Mouse (Mus musculus) lung, postnatal 0 days (tissue): Measurements from ENCODE around the gene Dmd. TPM values are rescaled to one million over a fixed set of nuclear protein-coding genes. Genes with fewer than 3 reads are reported as not detected.

ENCODE experiments used
- ATAC-seq: fragments of 200-750 bp; cut with Nextera tagmentation; 2 replicates; pipeline ENCODE4 v1.8.0; 2017; ENCODE audit warnings: moderate library complexity
- DNase-seq: peaks from one replicate; pipeline ENCODE4 v3.0.0-alpha.2; 2016; ENCODE audit warnings: low spot score
- H3K27ac ChIP-seq: fragments of 300-500 bp; sonication (generic); 2 replicates; pipeline ENCODE4 v1.5.1; 2014; ENCODE audit warnings: antibody characterized with exemption, mild to moderate bottlenecking, low read length, mixed read lengths
- H3K27me3 ChIP-seq: fragments of 300-500 bp; sonication (generic); replicated peaks from 2 replicates; pipeline ENCODE4 v1.6.1; 2014; ENCODE audit warnings: low read length, mixed read lengths; ENCODE audit not compliant: insufficient read depth
- H3K36me3 ChIP-seq: fragments of 300-500 bp; sonication (generic); 2 replicates; pipeline ENCODE4 v1.6.1; 2014; ENCODE audit warnings: low read length, mixed read lengths; ENCODE audit not compliant: insufficient read depth
- H3K4me1 ChIP-seq: fragments of 300-500 bp; sonication (generic); 2 replicates; pipeline ENCODE4 v1.6.1; 2014; ENCODE audit warnings: antibody characterized with exemption, low read depth, low read length, mixed read lengths; ENCODE audit not compliant: insufficient read depth
- H3K4me2 ChIP-seq: fragments of 300-500 bp; sonication (generic); replicated peaks from 2 replicates; pipeline ENCODE4 v1.6.1; 2014; ENCODE audit warnings: low read depth, mild to moderate bottlenecking, low read length, moderate library complexity, mixed read lengths
- H3K4me3 ChIP-seq: fragments of 300-500 bp; sonication (generic); 2 replicates; pipeline ENCODE4 v1.5.1; 2014; ENCODE audit warnings: low read depth, low read length
- H3K9ac ChIP-seq: fragments of 300-500 bp; sonication (generic); replicated peaks from 2 replicates; pipeline ENCODE4 v1.6.1; 2014; ENCODE audit warnings: low read depth, mild to moderate bottlenecking
- H3K9me3 ChIP-seq: fragments of 300-500 bp; sonication (generic); 2 replicates; pipeline ENCODE4 v1.6.1; 2016; ENCODE audit warnings: low read length, mixed read lengths
- CTCF ChIP-seq: IDR thresholded peaks from 2 replicates; pipeline ENCODE4 v1.5.1; 2016; ENCODE audit warnings: antibody characterized with exemption, mild to moderate bottlenecking
- EP300 ChIP-seq: IDR thresholded peaks from 2 replicates; pipeline ENCODE4 v1.6.1; 2016; ENCODE audit warnings: antibody characterized with exemption, mild to moderate bottlenecking, control low read depth
- WGBS: fragments of 180-500 bp; shearing (Covaris S2); extraction: QIAGEN DNeasy Blood & Tissue Kit; methylation state at CpG from one replicate; pipeline ENCODE4 v1.1.7; 2014; 5-methylcytosine and 5-hydroxymethylcytosine counted together
- polyA plus RNA-seq: library from polyadenylated mRNA; unstranded; fragments of >200 nt; fragmentation: Nextera tagmentation; extraction: Ambion mirVana; gene quantifications from 2 replicates; pipeline ENCODE4 v1.2.1, GENCODE M21; 2015

Dmd gene
- polyA plus RNA-seq, 1 experiment from 2014 or later = 15.8 TPM

GRCm38 (mm10) chrX:83220563-83220962 lies 271.9 kb downstream of the Dmd start:
- Histone ChIP-seq H3K9me3 (no peaks in the 10 kb centered on the region), H3K9ac (no peak overlapping the region), H3K27ac (no peak overlapping the region), H3K4me2 (no peak overlapping the region), H3K4me1 (no peaks in the 10 kb centered on the region), H3K4me3 (no peak overlapping the region), H3K27me3 (no peaks in the 10 kb centered on the region), H3K36me3 (no peaks in the 10 kb centered on the region)
- ATAC-seq = no peak
- WGBS = 52% methylated on average over 2 of the region's 2 CpGs
- no peak for DNase-seq
- TF ChIP-seq EP300 = no peak
- no peak for TF ChIP-seq CTCF

GRCm38 (mm10) chrX:83221050-83221449 lies 272.4 kb downstream of the Dmd start:
- WGBS = 35% methylated on average over 1 of the region's 1 CpGs
- DNase-seq = no peak
- no peak for ATAC-seq

GRCm38 (mm10) chrX:83487598-83487997 lies 538.9 kb downstream of the Dmd start, which contains the start of gene Tsga8:
Gene Tsga8 (minus strand): TSS chrX:83487924.
- no peak for ATAC-seq
- H3K9me3 ChIP-seq = no peaks in the 10 kb centered on the region
- 91% methylated on average over 15 of the region's 15 CpGs for WGBS

More at GRCm38 (mm10) chrX:83221050-83221449, 272.4 kb downstream of the Dmd start:
- H3K9ac ChIP-seq = no peak overlapping the region
- H3K4me3 ChIP-seq = no peak overlapping the region
- no peaks in the 10 kb centered on the region for H3K27me3 ChIP-seq
- no peaks in the 10 kb centered on the region for H3K4me1 ChIP-seq
- no peaks in the 10 kb centered on the region for H3K36me3 ChIP-seq
- H3K9me3 ChIP-seq = no peaks in the 10 kb centered on the region
- H3K27ac ChIP-seq = no peak overlapping the region
- H3K4me2 ChIP-seq = no peak overlapping the region
- TF ChIP-seq CTCF = no peak
- TF ChIP-seq EP300 = no peak

GRCm38 (mm10) chrX:83674998-83675397 lies 726.3 kb downstream of the Dmd start:
- Histone ChIP-seq H3K4me1 (no peaks in the 10 kb centered on the region), H3K9me3 (no peaks in the 10 kb centered on the region), H3K4me3 (no peak overlapping the region), H3K9ac (no peak overlapping the region), H3K4me2 (no peak overlapping the region), H3K27me3 (no peaks in the 10 kb centered on the region), H3K36me3 (no peaks in the 10 kb centered on the region), H3K27ac (no peak overlapping the region)
- peak; percentile 37 for DNase-seq
- no peak for TF ChIP-seq CTCF
- TF ChIP-seq EP300 = peak; percentile 37; the same call in 1 of the 2 replicates
- ATAC-seq = no peak; the same call in 1 of the 2 replicates
- WGBS = 36% methylated on average over 1 of the region's 1 CpGs

More at GRCm38 (mm10) chrX:83487598-83487997, 538.9 kb downstream of the Dmd start, which contains the start of gene Tsga8:
- Histone ChIP-seq H3K9ac (no peak within 1 kb of the TSS), H3K4me1 (no peaks in the 10 kb centered on the region), H3K4me3 (no peak within 1 kb of the TSS), H3K36me3 (no peaks in the 10 kb centered on the region), H3K27ac (no peak within 1 kb of the TSS), H3K4me2 (no peak within 1 kb of the TSS), H3K27me3 (no peaks in the 10 kb centered on the region)
- TF ChIP-seq EP300 (no peak), CTCF (no peak)
- DNase-seq = no peak

GRCm38 (mm10) chrX:83686547-83686946 lies 737.9 kb downstream of the Dmd start:
- no peak overlapping the region for H3K4me2 ChIP-seq
- H3K27ac ChIP-seq = no peak overlapping the region
- H3K9ac ChIP-seq = no peak overlapping the region
- no peaks in the 10 kb centered on the region for H3K4me1 ChIP-seq
- no peaks in the 10 kb centered on the region for H3K27me3 ChIP-seq
- ATAC-seq (no peak), DNase-seq (no peak)
- H3K36me3 ChIP-seq = no peaks in the 10 kb centered on the region
- no peaks in the 10 kb centered on the region for H3K9me3 ChIP-seq
- no peak overlapping the region for H3K4me3 ChIP-seq
- no peak for TF ChIP-seq EP300
- no peak for TF ChIP-seq CTCF

- no peaks in the 10 kb centered on the region for H3K36me3 ChIP-seq
- H3K9me3 ChIP-seq = no peaks in the 10 kb centered on the region
- H3K9ac ChIP-seq = no peak overlapping the region
- TF ChIP-seq CTCF (peak; percentile 50), EP300 (no peak)
- H3K4me2 ChIP-seq = no peak overlapping the region
- H3K4me1 ChIP-seq = no peaks in the 10 kb centered on the region
- no peak overlapping the region for H3K27ac ChIP-seq
- H3K4me3 ChIP-seq = no peak overlapping the region
- no peaks in the 10 kb centered on the region for H3K27me3 ChIP-seq
- 5% methylated on average over 1 of the region's 1 CpGs for WGBS
- DNase-seq (peak; percentile 5), ATAC-seq (no peak)
Measured at GRCm38 (mm10) chrX:83740533-83740932, 791.9 kb downstream of the Dmd start.
